Mouse (Mus musculus) forebrain, postnatal 0 days (tissue): ENCODE measurements around the gene Zfp362. TPM values are rescaled to one million over a fixed set of nuclear protein-coding genes. Genes with fewer than 3 reads are reported as not detected.
A peak's percentile ranks its signal among the peaks of the same experiment; 100 is the strongest.

ENCODE experiments used
- ATAC-seq: fragments of 200-750 bp; cut with Nextera tagmentation; 2 replicates; pipeline ENCODE4 v1.8.0; 2017; ENCODE audit warnings: mild to moderate bottlenecking, moderate library complexity
- DNase-seq: peaks from one replicate; pipeline ENCODE4 v3.0.0-alpha.2; 2015
- H3K27ac ChIP-seq: fragments of 300-500 bp; sonication (generic); 2 replicates; pipeline ENCODE4 v1.5.1; 2014; ENCODE audit warnings: low read depth, mild to moderate bottlenecking, antibody characterized with exemption, low read length, moderate library complexity, mixed read lengths
- H3K27me3 ChIP-seq: fragments of 300-500 bp; sonication (generic); 2 replicates; pipeline ENCODE4 v1.6.1; 2014; ENCODE audit warnings: mild to moderate bottlenecking, low read length, mixed read lengths; ENCODE audit not compliant: insufficient read depth
- H3K36me3 ChIP-seq: fragments of 300-500 bp; sonication (generic); 2 replicates; pipeline ENCODE4 v1.6.1; 2014; ENCODE audit warnings: mild to moderate bottlenecking, moderate library complexity; ENCODE audit not compliant: insufficient read depth
- H3K4me1 ChIP-seq: fragments of 300-500 bp; sonication (generic); 2 replicates; pipeline ENCODE4 v1.6.1; 2014; ENCODE audit warnings: antibody characterized with exemption; ENCODE audit not compliant: insufficient read depth
- H3K4me2 ChIP-seq: fragments of 300-500 bp; sonication (generic); 2 replicates; pipeline ENCODE4 v1.6.1; 2014; ENCODE audit warnings: low read depth, mild to moderate bottlenecking, moderate library complexity
- H3K4me3 ChIP-seq: fragments of 300-500 bp; sonication (generic); 2 replicates; pipeline ENCODE4 v1.5.1; 2014; ENCODE audit warnings: low read depth, low read length, mixed read lengths
- H3K9ac ChIP-seq: fragments of 300-500 bp; sonication (generic); 2 replicates; pipeline ENCODE4 v1.6.1; 2014; ENCODE audit warnings: mild to moderate bottlenecking
- H3K9me3 ChIP-seq: fragments of 300-500 bp; sonication (generic); 2 replicates; pipeline ENCODE4 v1.6.1; 2016; ENCODE audit warnings: low read length
- CTCF ChIP-seq: sonication (generic); IDR thresholded peaks from 2 replicates; pipeline ENCODE4 v1.5.1; 2016; ENCODE audit warnings: antibody characterized with exemption, control low read depth, low read depth
- WGBS: fragments of 180-500 bp; shearing (Covaris S2); extraction: QIAGEN DNeasy Blood & Tissue Kit; methylation state at CpG from one replicate; pipeline ENCODE4 v1.1.7; 2014; 5-methylcytosine and 5-hydroxymethylcytosine counted together
- polyA plus RNA-seq: library from polyadenylated mRNA; unstranded; fragments of >200 nt; fragmentation: Nextera tagmentation; extraction: Ambion mirVana; gene quantifications from 2 replicates; pipeline ENCODE4 v1.2.1, GENCODE M21; 2015
- total RNA-seq: library from RNA; depleted of rRNA; stranded (reverse); fragments of >200 nt; gene quantifications from 2 replicates; pipeline ENCODE4 v1.2.3, GENCODE M21; 2014

Gene Zfp362
- total and polyA plus RNA-seq, 2 experiments from 2014 or later, result 26.9 to 29.8 TPM

DNA sequence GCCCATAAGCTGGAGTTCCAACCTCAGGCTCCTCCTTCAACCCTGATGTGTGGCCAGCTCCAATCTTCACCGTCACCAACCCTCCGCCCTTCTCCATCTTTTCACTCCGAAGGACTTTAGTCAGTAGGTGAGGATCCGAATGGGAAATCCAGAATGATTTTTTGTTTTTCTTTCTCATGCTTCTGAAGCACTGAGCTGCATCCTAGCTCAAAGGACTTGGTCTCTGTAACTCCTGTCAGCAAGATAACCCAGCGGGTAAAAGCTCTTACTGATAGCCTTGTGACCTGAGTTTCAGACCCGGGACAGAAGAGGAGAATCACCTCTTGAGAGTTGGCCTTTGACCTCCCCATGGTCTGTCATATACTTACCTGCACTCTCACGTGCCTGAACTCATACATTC lies 11.2 kb upstream of the Zfp362 start:
- no peak for DNase-seq
- WGBS, result 71% methylated on average over 7 of the region's 7 CpGs
- ATAC-seq, result no peak
- H3K4me1 ChIP-seq, result peaks cover under 1% of the 10 kb centered on the region; the same call in 1 of the 2 replicates
- no peak overlapping the region for H3K9ac ChIP-seq
- TF ChIP-seq CTCF, result no peak
- no peak overlapping the region for H3K4me2 ChIP-seq
- H3K4me3 ChIP-seq, result no peak overlapping the region
- H3K9me3 ChIP-seq, result no peaks in the 10 kb centered on the region
- no peaks in the 10 kb centered on the region for H3K27me3 ChIP-seq
- H3K27ac ChIP-seq, result no peak overlapping the region
- no peaks in the 10 kb centered on the region for H3K36me3 ChIP-seq

DNA sequence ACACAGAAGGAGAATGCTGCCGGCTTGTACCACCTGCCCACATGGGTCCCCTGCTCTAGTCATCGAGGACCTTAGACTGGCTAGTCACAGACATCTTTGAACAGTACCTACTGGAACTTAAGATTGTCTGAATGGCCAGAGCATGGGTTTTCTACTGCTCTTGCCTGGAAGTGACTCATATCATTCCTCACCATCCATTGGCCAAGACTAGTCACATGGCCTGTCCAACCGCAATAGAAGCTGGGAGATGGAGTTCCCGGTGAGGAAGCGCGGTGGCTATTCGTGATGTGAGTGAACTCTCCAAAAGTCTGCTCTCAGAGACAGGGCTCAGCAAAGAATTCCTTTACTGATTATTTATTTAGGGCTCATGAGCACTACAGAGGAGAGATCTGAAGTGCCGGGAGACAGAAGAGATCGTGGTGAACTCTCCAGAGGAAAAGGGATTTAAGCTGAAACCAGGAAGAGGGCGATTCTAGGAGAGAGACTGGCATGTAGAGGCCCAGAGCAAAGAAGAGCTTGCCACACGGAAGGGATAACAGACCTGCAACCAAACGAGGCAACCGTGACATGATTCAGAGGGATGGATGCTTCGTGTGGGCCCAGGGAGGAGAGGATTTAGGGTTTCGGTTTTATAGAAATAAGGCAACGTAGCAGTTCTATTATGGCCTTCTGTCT lies 5.7 kb upstream of the Zfp362 start:
- DNase-seq (peak; percentile 92), ATAC-seq (peak; percentile 98)
- H3K4me3 ChIP-seq, result peak overlapping the region; percentile 41
- TF ChIP-seq CTCF, result no peak
- 13% methylated on average over 16 of the region's 16 CpGs for WGBS
- no peaks in the 10 kb centered on the region for H3K27me3 ChIP-seq
- H3K4me2 ChIP-seq, result peak overlapping the region; percentile 71
- peaks cover 4% of the 10 kb centered on the region; the same call in 1 of the 2 replicates for H3K4me1 ChIP-seq
- no peaks in the 10 kb centered on the region for H3K9me3 ChIP-seq
- H3K36me3 ChIP-seq, result no peaks in the 10 kb centered on the region
- peak overlapping the region; percentile 62 for H3K9ac ChIP-seq
- H3K27ac ChIP-seq, result peak overlapping the region; percentile 62; the same call in 1 of the 2 replicates

DNA sequence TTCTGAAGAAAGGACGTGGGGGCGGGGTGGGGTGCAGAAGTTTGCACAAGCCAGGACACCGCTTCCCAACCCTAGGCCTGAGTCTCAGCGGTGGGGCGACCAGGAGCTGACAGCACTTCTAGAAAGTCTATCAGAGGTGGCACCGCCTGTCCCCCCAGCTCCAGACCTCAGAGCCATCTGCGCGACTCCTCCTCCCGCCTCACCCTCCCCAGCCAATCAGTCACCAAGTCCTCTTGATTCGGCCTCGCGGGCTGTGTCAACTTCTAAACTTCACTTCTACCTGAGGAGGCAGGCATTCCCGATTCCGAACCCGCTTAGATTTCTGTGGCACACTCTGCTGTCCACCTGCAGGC lies 958 bp upstream of the Zfp362 start:
- DNase-seq, result peak; percentile 65
- peak overlapping the region; percentile 81 for H3K9ac ChIP-seq
- peak overlapping the region; percentile 97 for H3K27ac ChIP-seq
- WGBS, result 4% methylated on average over 15 of the region's 15 CpGs
- peak; percentile 19 for ATAC-seq
- H3K4me2 ChIP-seq, result peak overlapping the region; percentile 94
- H3K27me3 ChIP-seq, result no peaks in the 10 kb centered on the region
- H3K4me1 ChIP-seq, result peaks cover 18% of the 10 kb centered on the region
- TF ChIP-seq CTCF, result 0 out of 2 replicates have a peak, but pooled peaks have one; percentile 19
- no peaks in the 10 kb centered on the region for H3K36me3 ChIP-seq
- no peaks in the 10 kb centered on the region for H3K9me3 ChIP-seq
- peak overlapping the region; percentile 91 for H3K4me3 ChIP-seq

DNA sequence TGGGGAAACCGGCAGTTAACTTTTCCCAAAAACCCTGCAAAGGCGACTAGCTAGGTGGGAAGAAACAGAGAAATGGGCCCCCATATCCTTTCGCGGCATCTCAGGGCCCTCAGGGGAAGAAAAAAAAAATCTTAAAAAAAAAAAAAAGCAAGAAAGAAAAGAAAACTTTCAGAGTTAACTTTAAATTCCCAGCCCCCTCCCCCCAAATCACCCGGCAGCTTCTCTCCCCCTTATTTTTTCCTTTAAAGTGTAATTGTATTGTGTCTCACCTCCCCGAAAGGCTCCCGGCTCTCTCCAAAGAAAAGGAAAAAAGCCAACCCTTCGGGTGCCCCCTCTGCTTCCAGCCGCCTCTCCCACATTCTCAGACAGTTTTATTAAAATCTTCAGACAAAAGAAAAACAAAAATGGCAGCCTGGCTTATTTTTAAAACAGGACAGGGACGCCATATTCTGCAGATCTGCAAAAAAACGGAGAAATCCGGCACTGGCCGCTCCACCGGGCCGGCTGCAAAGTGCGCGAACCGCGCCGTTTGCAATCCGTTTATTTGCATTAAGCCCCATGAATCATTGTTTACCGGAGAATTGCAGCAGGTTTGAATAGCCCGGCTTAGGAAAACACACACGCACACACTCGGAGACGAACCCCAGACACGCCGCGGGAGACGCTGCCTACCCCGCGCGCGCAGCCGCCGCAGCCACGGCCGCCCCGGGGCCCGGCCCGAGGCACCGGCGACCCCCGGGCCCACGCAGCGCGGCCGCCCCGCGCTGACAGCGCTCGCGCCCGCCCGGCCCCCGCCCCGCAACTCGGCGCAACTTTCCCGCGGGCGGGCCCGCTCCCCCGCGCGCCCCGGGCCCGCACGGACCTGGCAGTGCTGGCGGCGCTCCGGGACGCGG lies 449 bp downstream of the Zfp362 start:
- DNase-seq (peak; percentile 65), ATAC-seq (peak; percentile 27)
- Histone ChIP-seq H3K27ac (peak overlapping the region; percentile 97), H3K4me2 (peak overlapping the region; percentile 94), H3K27me3 (no peaks in the 10 kb centered on the region), H3K36me3 (no peaks in the 10 kb centered on the region), H3K9me3 (no peaks in the 10 kb centered on the region), H3K4me1 (peaks cover 17% of the 10 kb centered on the region), H3K4me3 (peak overlapping the region; percentile 91), H3K9ac (peak overlapping the region; percentile 81)
- under 1% methylated on average over 40 of the region's 74 CpGs for WGBS
- TF ChIP-seq CTCF, result no peak

DNA sequence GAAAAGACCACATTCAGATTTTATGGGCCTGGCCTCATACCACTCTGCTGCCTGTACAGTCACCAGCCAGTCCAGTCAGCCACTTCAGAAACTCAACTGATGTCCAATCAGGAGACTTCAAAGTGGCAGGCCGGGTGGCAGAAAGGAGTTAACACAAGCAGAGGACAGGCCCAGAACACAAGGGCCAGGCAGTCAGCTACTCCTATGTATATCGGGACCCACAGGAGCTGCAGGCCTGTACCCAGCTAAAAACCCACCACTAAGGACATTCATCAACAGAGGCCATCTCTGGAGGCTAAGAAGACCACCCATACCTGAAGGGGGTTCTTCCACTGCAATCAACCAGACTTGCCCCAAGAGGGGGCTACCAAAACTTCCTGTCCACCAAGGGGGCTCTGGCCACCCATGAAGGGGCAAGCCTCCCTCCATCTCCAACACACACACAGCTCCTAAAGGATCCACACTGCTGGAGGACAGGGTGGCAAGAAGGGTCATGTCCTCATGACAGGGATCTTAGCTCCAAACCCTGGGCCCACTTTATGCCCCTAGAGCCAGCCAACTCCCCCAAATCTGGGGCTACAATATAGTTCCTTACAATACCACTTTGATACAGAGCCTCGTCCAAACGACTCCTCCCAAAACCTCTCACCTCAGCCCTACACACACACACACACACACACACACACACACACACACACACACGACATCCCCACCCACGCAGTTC lies 1.3 kb downstream of the Zfp362 start:
- Histone ChIP-seq H3K4me2 (peak overlapping the region; percentile 94), H3K27me3 (no peaks in the 10 kb centered on the region), H3K9me3 (no peaks in the 10 kb centered on the region), H3K27ac (peak overlapping the region; percentile 97; the same call in 1 of the 2 replicates), H3K36me3 (no peaks in the 10 kb centered on the region), H3K9ac (peak overlapping the region; percentile 81), H3K4me1 (peaks cover 17% of the 10 kb centered on the region), H3K4me3 (peak overlapping the region; percentile 91)
- 2% methylated on average over 6 of the region's 6 CpGs for WGBS
- DNase-seq, result no peak
- TF ChIP-seq CTCF, result no peak
- ATAC-seq, result no peak

DNA sequence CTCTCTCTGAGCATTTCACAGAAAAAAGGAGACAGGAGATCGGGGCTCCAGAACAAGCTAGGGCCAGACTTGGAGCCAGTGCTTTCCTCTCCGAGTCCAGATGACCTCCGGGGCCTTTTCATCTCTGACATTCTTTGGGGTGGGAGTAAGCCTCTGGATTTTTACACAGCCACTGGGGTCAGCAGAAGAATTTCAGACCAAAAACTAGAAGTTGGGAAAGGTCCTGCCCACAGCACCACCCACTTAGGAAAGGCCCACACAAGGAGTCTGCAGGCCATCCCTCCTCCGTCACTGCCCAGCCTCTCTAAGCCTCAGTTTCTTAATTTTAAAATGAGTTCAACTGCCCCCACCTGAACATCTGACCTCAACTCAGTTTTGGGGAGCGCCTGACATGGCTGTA lies 2.3 kb downstream of the Zfp362 start:
- H3K4me3 ChIP-seq, result peak overlapping the region; percentile 91; the same call in 1 of the 2 replicates
- TF ChIP-seq CTCF, result no peak
- H3K9me3 ChIP-seq, result no peaks in the 10 kb centered on the region
- ATAC-seq (no peak), DNase-seq (no peak)
- H3K4me1 ChIP-seq, result peaks cover 17% of the 10 kb centered on the region
- peak overlapping the region; percentile 94 for H3K4me2 ChIP-seq
- H3K36me3 ChIP-seq, result no peaks in the 10 kb centered on the region
- 70% methylated on average over 5 of the region's 5 CpGs for WGBS
- 0 out of 2 replicates have a peak overlapping the region, but pooled peaks have one; percentile 81 for H3K9ac ChIP-seq
- no peak overlapping the region for H3K27ac ChIP-seq
- no peaks in the 10 kb centered on the region for H3K27me3 ChIP-seq
